Mouse (Mus musculus): ENCODE data around the gene Cnr2. TPM values are rescaled to one million over a fixed set of nuclear protein-coding genes. Genes with fewer than 3 reads are reported as not detected.

Gene Cnr2
- polyA plus RNA-seq, 1 experiment, result 0.38 TPM

DNA sequence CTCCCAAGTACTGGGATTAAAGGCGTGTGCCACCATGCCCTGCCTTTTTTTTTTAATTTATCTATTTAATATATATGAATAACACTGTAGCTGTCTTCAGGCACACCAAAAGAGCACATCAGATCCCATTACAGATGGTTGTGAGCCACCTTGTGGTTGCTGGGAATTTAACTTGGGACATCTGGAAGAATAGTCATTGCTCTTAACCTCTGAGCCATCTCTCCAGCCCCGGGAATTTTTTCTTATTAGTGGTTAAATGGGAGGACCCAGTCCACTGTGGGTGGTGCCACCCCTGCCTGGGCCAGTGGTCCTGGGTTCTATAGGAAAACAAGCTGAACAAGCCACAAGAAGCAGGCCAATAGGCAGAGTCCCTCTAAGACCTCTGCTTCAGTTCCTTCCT lies 17.5 kb upstream of the Cnr2 start:
- TF ChIP-seq POLR2A (IDR thresholded peaks at IDR 0.05; ENCODE audit: control insufficient read depth, low read depth, low read length), result no peak
- TF ChIP-seq CTCF (IDR thresholded peaks at IDR 0.05; ENCODE audit: control insufficient read depth, insufficient read depth, insufficient replicate concordance, low read depth, low read length), result no peak

DNA sequence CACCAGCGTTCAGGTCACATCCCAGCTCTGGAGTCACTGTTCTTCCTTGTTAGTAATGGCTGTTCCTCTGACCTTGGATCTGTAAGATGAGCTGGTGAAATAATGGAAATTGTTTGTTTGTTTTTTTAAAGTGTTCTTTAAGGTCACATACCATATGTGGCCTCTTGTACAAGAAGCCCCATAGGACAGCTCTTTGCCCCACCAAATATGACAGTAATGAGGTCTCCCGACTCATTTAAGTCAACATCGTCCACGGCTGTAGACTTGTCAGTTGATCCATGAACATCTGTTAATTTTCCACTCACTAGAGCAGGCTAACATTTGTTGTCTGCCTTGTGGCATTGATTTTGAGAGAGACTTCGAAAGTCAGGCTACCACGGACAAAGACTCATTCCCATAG lies 16.2 kb upstream of the Cnr2 start:
- Histone ChIP-seq H3K27me3 (ENCODE audit: control insufficient read depth, insufficient read depth, low read length) (no peaks in the 10 kb centered on the region), H3K27ac (ENCODE audit: control insufficient read depth, insufficient read depth, low read depth, low read length) (no peak overlapping the region), H3K4me1 (ENCODE audit: control insufficient read depth, insufficient read depth, low read length) (peaks cover 23% of the 10 kb centered on the region), H3K4me3 (ENCODE audit: control insufficient read depth, low read depth, low read length) (no peak overlapping the region), H3K36me3 (ENCODE audit: control insufficient read depth, insufficient read depth, low read length) (no peaks in the 10 kb centered on the region)
- TF ChIP-seq POLR2A (IDR thresholded peaks at IDR 0.05; ENCODE audit: control insufficient read depth, low read depth, low read length), result no peak
- TF ChIP-seq CTCF (IDR thresholded peaks at IDR 0.05; ENCODE audit: control insufficient read depth, insufficient read depth, insufficient replicate concordance, low read depth, low read length), result no peak

More for the DNA sequence above, 17.5 kb upstream of the Cnr2 start:
- H3K4me1 ChIP-seq (ENCODE audit: control insufficient read depth, insufficient read depth, low read length), result peaks cover 19% of the 10 kb centered on the region
- H3K27me3 ChIP-seq (ENCODE audit: control insufficient read depth, insufficient read depth, low read length), result no peaks in the 10 kb centered on the region
- H3K27ac ChIP-seq (ENCODE audit: control insufficient read depth, insufficient read depth, low read depth, low read length), result no peak overlapping the region
- H3K4me3 ChIP-seq (ENCODE audit: control insufficient read depth, low read depth, low read length), result no peak overlapping the region
- no peaks in the 10 kb centered on the region for H3K36me3 ChIP-seq (ENCODE audit: control insufficient read depth, insufficient read depth, low read length)

GRCm38 (mm10) chr4:135880018-135880417 lies 15.2 kb upstream of the Cnr2 start:
- no peaks in the 10 kb centered on the region for H3K36me3 ChIP-seq (ENCODE audit: control insufficient read depth, insufficient read depth, low read length)
- TF ChIP-seq CTCF (IDR thresholded peaks at IDR 0.05; ENCODE audit: control insufficient read depth, insufficient read depth, insufficient replicate concordance, low read depth, low read length), result no peak
- H3K4me1 ChIP-seq (ENCODE audit: control insufficient read depth, insufficient read depth, low read length), result peaks cover 24% of the 10 kb centered on the region
- no peak overlapping the region for H3K27ac ChIP-seq (ENCODE audit: control insufficient read depth, insufficient read depth, low read depth, low read length)
- H3K4me3 ChIP-seq (ENCODE audit: control insufficient read depth, low read depth, low read length), result no peak overlapping the region
- H3K27me3 ChIP-seq (ENCODE audit: control insufficient read depth, insufficient read depth, low read length), result no peaks in the 10 kb centered on the region

DNA sequence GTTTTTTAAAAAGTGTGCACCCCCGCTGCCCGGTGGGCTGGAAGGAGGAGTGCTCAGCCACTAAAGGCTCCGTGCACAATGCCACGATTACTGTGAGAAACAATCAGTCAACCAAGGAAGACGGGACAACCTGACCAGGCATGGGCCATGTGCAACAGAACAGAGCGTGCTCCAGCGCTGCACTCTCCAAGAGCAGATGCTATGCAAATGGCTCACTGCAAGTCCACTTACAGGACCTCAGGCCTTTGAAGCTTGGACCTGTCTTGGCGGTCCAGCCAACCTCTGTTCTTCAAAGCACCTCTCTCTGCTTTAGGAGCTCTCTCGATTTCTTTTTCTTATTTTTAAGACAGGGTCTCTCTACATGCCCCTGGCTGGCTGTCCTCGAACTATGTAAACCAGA lies 14.6 kb upstream of the Cnr2 start:
- Histone ChIP-seq H3K27ac (ENCODE audit: control insufficient read depth, insufficient read depth, low read depth, low read length) (no peak overlapping the region), H3K36me3 (ENCODE audit: control insufficient read depth, insufficient read depth, low read length) (no peaks in the 10 kb centered on the region), H3K4me1 (ENCODE audit: control insufficient read depth, insufficient read depth, low read length) (peaks cover 24% of the 10 kb centered on the region), H3K4me3 (ENCODE audit: control insufficient read depth, low read depth, low read length) (no peak overlapping the region), H3K27me3 (ENCODE audit: control insufficient read depth, insufficient read depth, low read length) (no peaks in the 10 kb centered on the region)
- TF ChIP-seq POLR2A (IDR thresholded peaks at IDR 0.05; ENCODE audit: control insufficient read depth, low read depth, low read length) (no peak), CTCF (IDR thresholded peaks at IDR 0.05; ENCODE audit: control insufficient read depth, insufficient read depth, insufficient replicate concordance, low read depth, low read length) (no peak)

DNA sequence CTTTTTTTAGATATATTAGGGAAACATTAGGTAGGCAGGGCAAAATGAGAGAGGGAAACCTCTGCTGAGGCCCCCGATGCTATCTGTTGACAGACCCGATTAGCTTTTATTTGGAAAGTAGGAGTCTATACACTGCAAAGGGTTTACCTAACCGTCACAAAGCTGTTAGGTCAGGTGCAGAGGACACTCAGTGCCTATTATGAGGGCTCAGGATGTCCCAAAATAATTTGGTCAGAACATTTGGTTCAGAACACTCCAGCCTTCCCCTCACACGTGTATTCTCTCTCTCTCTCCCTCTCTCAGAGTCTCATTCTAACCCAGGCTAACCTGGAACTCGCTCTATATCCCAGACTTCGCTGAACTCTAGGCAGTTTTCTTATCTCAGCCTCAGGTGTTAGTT lies 13.2 kb upstream of the Cnr2 start:
- Histone ChIP-seq H3K36me3 (ENCODE audit: control insufficient read depth, insufficient read depth, low read length) (no peaks in the 10 kb centered on the region), H3K27ac (ENCODE audit: control insufficient read depth, insufficient read depth, low read depth, low read length) (no peak overlapping the region), H3K27me3 (ENCODE audit: control insufficient read depth, insufficient read depth, low read length) (no peaks in the 10 kb centered on the region), H3K4me1 (ENCODE audit: control insufficient read depth, insufficient read depth, low read length) (peaks cover 17% of the 10 kb centered on the region), H3K4me3 (ENCODE audit: control insufficient read depth, low read depth, low read length) (no peak overlapping the region)
- TF ChIP-seq CTCF (IDR thresholded peaks at IDR 0.05; ENCODE audit: control insufficient read depth, insufficient read depth, insufficient replicate concordance, low read depth, low read length) (no peak), POLR2A (IDR thresholded peaks at IDR 0.05; ENCODE audit: control insufficient read depth, low read depth, low read length) (no peak)

- no peaks in the 10 kb centered on the region for H3K36me3 ChIP-seq (ENCODE audit: control insufficient read depth, insufficient read depth, low read length)
- H3K27me3 ChIP-seq (ENCODE audit: control insufficient read depth, insufficient read depth, low read length), result no peaks in the 10 kb centered on the region
- no peak overlapping the region for H3K27ac ChIP-seq (ENCODE audit: control insufficient read depth, insufficient read depth, low read depth, low read length)
- peaks cover 18% of the 10 kb centered on the region for H3K4me1 ChIP-seq (ENCODE audit: control insufficient read depth, insufficient read depth, low read length)
- no peak overlapping the region for H3K4me3 ChIP-seq (ENCODE audit: control insufficient read depth, low read depth, low read length)
- TF ChIP-seq CTCF (IDR thresholded peaks at IDR 0.05; ENCODE audit: control insufficient read depth, insufficient read depth, insufficient replicate concordance, low read depth, low read length) (no peak), POLR2A (IDR thresholded peaks at IDR 0.05; ENCODE audit: control insufficient read depth, low read depth, low read length) (no peak)
Observed at GRCm38 (mm10) chr4:135883401-135883851, 11.8 kb upstream of the Cnr2 start.

DNA sequence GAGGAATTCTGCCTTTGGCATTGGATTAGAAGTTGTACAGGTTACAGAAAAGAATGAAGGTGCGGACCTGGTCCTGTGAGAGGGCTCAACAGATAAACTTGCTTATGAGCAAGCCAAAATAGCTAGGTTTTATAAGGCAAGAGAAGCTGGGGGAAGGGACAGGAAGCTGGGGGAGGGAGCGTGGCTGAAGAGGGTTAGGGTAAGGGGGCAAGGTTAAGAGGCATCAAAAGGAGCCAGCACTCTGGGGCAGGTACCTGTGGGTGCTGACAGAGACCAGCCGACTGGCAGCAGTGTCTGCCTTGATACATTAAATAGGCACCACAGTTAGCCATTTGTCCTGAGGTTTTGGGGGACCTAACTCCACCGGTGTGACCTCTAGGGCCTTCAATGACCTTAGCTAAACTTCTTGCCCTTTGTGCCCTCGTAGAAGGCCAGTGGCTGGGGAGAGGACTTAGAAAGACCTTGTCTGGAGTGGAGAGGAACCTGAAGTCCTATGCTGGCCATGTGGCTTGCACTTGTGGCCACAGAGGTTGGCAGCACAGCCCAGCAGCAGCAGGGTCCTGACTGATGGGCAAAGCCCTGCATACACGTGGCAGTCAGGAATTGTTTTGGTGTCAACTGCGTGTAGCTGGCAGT lies 11.2 kb upstream of the Cnr2 start:
- no peak overlapping the region for H3K27ac ChIP-seq (ENCODE audit: control insufficient read depth, insufficient read depth, low read depth, low read length)

More for the DNA sequence above, 11.2 kb upstream of the Cnr2 start:
- TF ChIP-seq CTCF (IDR thresholded peaks at IDR 0.05; ENCODE audit: control insufficient read depth, insufficient read depth, insufficient replicate concordance, low read depth, low read length) (no peak), POLR2A (IDR thresholded peaks at IDR 0.05; ENCODE audit: control insufficient read depth, low read depth, low read length) (no peak)
- no peaks in the 10 kb centered on the region for H3K36me3 ChIP-seq (ENCODE audit: control insufficient read depth, insufficient read depth, low read length)
- no peak overlapping the region for H3K4me3 ChIP-seq (ENCODE audit: control insufficient read depth, low read depth, low read length)
- peaks cover 18% of the 10 kb centered on the region for H3K4me1 ChIP-seq (ENCODE audit: control insufficient read depth, insufficient read depth, low read length)
- H3K27me3 ChIP-seq (ENCODE audit: control insufficient read depth, insufficient read depth, low read length), result no peaks in the 10 kb centered on the region
